Mouse (Mus musculus): ENCODE data around the gene Cdkl2.

DNA sequence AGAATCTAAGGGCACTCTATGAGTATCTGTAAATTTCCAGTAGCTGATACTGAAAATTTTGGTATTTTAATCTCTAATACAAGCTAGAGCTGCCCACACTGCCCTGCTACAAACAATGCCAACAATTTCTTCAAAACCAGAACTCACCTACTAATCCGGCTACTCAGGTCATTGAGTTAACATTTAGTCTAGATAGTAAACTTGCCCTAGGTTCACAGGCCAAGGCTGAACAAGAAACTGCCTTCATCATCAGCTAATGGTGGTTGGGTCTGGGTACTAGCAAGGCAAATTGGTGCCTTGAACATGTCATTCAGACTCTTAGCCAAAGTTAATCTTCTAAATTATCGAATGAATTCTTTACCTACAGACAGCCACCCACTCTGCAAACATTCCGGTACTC is 37.6 kb upstream of the Cdkl2 start:
- TF ChIP-seq CTCF (IDR thresholded peaks at IDR 0.05; ENCODE audit: insufficient read depth, low read length) (no peak), POLR2A (IDR thresholded peaks at IDR 0.05; ENCODE audit: borderline replicate concordance, extremely low read depth, low read depth, low read length) (no peak)
